Mouse (Mus musculus) left cerebral cortex, adult 6 months (tissue): Measurements from ENCODE around the gene Ide. TPM values are rescaled to one million over a fixed set of nuclear protein-coding genes. Genes with fewer than 3 reads are reported as not detected.

ENCODE experiments used
- long read RNA-seq, 2 experiments: library from polyadenylated mRNA; unstranded; transcript quantifications; one replicate each; pipeline ENCODE4 v2.0.0; 2019 to 2020
- polyA plus RNA-seq: library from polyadenylated mRNA; unstranded; fragments of <200 nt; fragmentation: Nextera tagmentation; gene quantifications from 2 replicates; pipeline ENCODE4 v1.2.3, GENCODE M21; 2021

Gene Ide
- polyA plus RNA-seq: 19.1 and 30.3 TPM in 2 replicates
- long read RNA-seq, experiment 1, full-length matches to known transcripts: 89 of 145 reads
- long read RNA-seq, experiment 1, partial matches to known transcripts: 30 of 145 reads
- long read RNA-seq, experiment 1, other reads (novel, unspliced or antisense): 26 of 145 reads
- long read RNA-seq, experiment 2, full-length matches to known transcripts: 9 of 29 reads
- long read RNA-seq, experiment 2, partial matches to known transcripts: 7 of 29 reads
- long read RNA-seq, experiment 2, other reads (novel, unspliced or antisense): 13 of 29 reads

GRCm38 (mm10) chr19:37337752-37338151 lies at the start of gene Ide:
Gene Ide, minus strand, starts transcription at chr19:37337852.

GRCm38 (mm10) chr19:37375755-37376615 lies 38.3 kb upstream of the Ide start, which contains the start of gene Kif11:
Gene Kif11, plus strand, starts transcription at chr19:37376403.

Other genes with a start within 250 kb of the Ide start
- gene March5, start 130.3 kb downstream of the Ide start, polyA plus RNA-seq: 21.0 and 88.5 TPM in 2 replicates
- 6.7 and 16.0 TPM in 2 replicates for gene Cpeb3, start 129.3 kb downstream of the Ide start, polyA plus RNA-seq
- gene Kif11, start 38.6 kb upstream of the Ide start, polyA plus RNA-seq: 0.20 and 0.28 TPM in 2 replicates
- 1.1 and 2.2 TPM in 2 replicates for gene Hhex, start 97.0 kb upstream of the Ide start, polyA plus RNA-seq
- 23.2 and 26.7 TPM in 2 replicates for gene Exoc6, start 212.6 kb upstream of the Ide start, polyA plus RNA-seq